Mouse (Mus musculus): ENCODE measurements around the gene Krt75. TPM values are rescaled to one million over a fixed set of nuclear protein-coding genes. Genes with fewer than 3 reads are reported as not detected.

The Krt75 gene
- polyA plus RNA-seq, 2 experiments = 0.52 to 0.96 TPM

Small RNA genes within 50 kb of the gene (microRNA-seq; reads per million reads assigned to microRNA genes)
- gene Gm44393 = not detected
- not detected for gene Gm44460

Other genes starting within 250 kb of the Krt75 start
- gene Krt80, start 203.7 kb downstream of the Krt75 start, polyA plus RNA-seq (2012; rRNA removed) = 3.3 and 3.6 TPM in 2 replicates
- 3.8 TPM in 2 replicates for gene Krt80, start 203.7 kb downstream of the Krt75 start, polyA plus RNA-seq (2014; fragmentation: Nextera tagmentation; extraction: Ambion mirVana)
- 13.8 and 19.3 TPM in 2 replicates for gene Krt7, start 162.9 kb downstream of the Krt75 start, polyA plus RNA-seq (2012; rRNA removed)
- 26.7 and 29.7 TPM in 2 replicates for gene Krt7, start 162.9 kb downstream of the Krt75 start, polyA plus RNA-seq (2014; fragmentation: Nextera tagmentation; extraction: Ambion mirVana)
- 0.73 and 1.5 TPM in 2 replicates for gene Krt87, start 135.1 kb downstream of the Krt75 start, polyA plus RNA-seq (2012; rRNA removed)
- gene Krt87, start 135.1 kb downstream of the Krt75 start, polyA plus RNA-seq (2014; fragmentation: Nextera tagmentation; extraction: Ambion mirVana) = 0.61 and 0.89 TPM in 2 replicates
- gene Krt88, start 126.2 kb downstream of the Krt75 start, polyA plus RNA-seq (2012; rRNA removed) = 0.15 TPM in 1 of 2 replicates, not detected in the other
- not detected in 2 replicates for gene Krt88, start 126.2 kb downstream of the Krt75 start, polyA plus RNA-seq (2014; fragmentation: Nextera tagmentation; extraction: Ambion mirVana)
- not detected in 2 replicates for gene Krt81, start 110.2 kb downstream of the Krt75 start, polyA plus RNA-seq (2012; rRNA removed)
- not detected in 2 replicates for gene Krt81, start 110.2 kb downstream of the Krt75 start, polyA plus RNA-seq (2014; fragmentation: Nextera tagmentation; extraction: Ambion mirVana)
- gene Krt86, start 100.4 kb downstream of the Krt75 start, polyA plus RNA-seq (2012; rRNA removed) = 0.15 TPM in 1 of 2 replicates, not detected in the other
- 0.10 TPM in 1 of 2 replicates, not detected in the other for gene Krt86, start 100.4 kb downstream of the Krt75 start, polyA plus RNA-seq (2014; fragmentation: Nextera tagmentation; extraction: Ambion mirVana)
- 0.06 TPM in 1 of 2 replicates, not detected in the other for gene Krt83, start 82.4 kb downstream of the Krt75 start, polyA plus RNA-seq (2012; rRNA removed)
- not detected in 2 replicates for gene Krt83, start 82.4 kb downstream of the Krt75 start, polyA plus RNA-seq (2014; fragmentation: Nextera tagmentation; extraction: Ambion mirVana)
- 0.22 and 0.23 TPM in 2 replicates for gene Gm49425, start 56.6 kb downstream of the Krt75 start, polyA plus RNA-seq (2012; rRNA removed)
- gene Gm49425, start 56.6 kb downstream of the Krt75 start, polyA plus RNA-seq (2014; fragmentation: Nextera tagmentation; extraction: Ambion mirVana) = 0.30 and 0.45 TPM in 2 replicates
- gene Krt84, start 41.1 kb downstream of the Krt75 start, polyA plus RNA-seq (2012; rRNA removed) = 0.92 and 1.8 TPM in 2 replicates
- 4.8 and 8.1 TPM in 2 replicates for gene Krt84, start 41.1 kb downstream of the Krt75 start, polyA plus RNA-seq (2014; fragmentation: Nextera tagmentation; extraction: Ambion mirVana)
- gene Krt82, start 23.2 kb downstream of the Krt75 start, polyA plus RNA-seq (2012; rRNA removed) = not detected in 2 replicates
- not detected in 2 replicates for gene Krt82, start 23.2 kb downstream of the Krt75 start, polyA plus RNA-seq (2014; fragmentation: Nextera tagmentation; extraction: Ambion mirVana)
- gene Krt90, start 11.0 kb downstream of the Krt75 start, polyA plus RNA-seq (2012; rRNA removed) = 0.06 and 0.08 TPM in 2 replicates
- gene Krt90, start 11.0 kb downstream of the Krt75 start, polyA plus RNA-seq (2014; fragmentation: Nextera tagmentation; extraction: Ambion mirVana) = 0.07 and 0.10 TPM in 2 replicates
- gene Gm5414, start 54.3 kb upstream of the Krt75 start, polyA plus RNA-seq (2012; rRNA removed) = not detected in 2 replicates
- not detected in 2 replicates for gene Gm5414, start 54.3 kb upstream of the Krt75 start, polyA plus RNA-seq (2014; fragmentation: Nextera tagmentation; extraction: Ambion mirVana)
- not detected in 2 replicates for gene Gm5478, start 73.5 kb upstream of the Krt75 start, polyA plus RNA-seq (2012; rRNA removed)
- gene Gm5478, start 73.5 kb upstream of the Krt75 start, polyA plus RNA-seq (2014; fragmentation: Nextera tagmentation; extraction: Ambion mirVana) = not detected in 2 replicates
- gene Krt6b, start 106.4 kb upstream of the Krt75 start, polyA plus RNA-seq (2012; rRNA removed) = not detected in 2 replicates
- not detected in 2 replicates for gene Krt6b, start 106.4 kb upstream of the Krt75 start, polyA plus RNA-seq (2014; fragmentation: Nextera tagmentation; extraction: Ambion mirVana)
- 5.0 and 8.0 TPM in 2 replicates for gene Krt6a, start 120.4 kb upstream of the Krt75 start, polyA plus RNA-seq (2012; rRNA removed)
- gene Krt6a, start 120.4 kb upstream of the Krt75 start, polyA plus RNA-seq (2014; fragmentation: Nextera tagmentation; extraction: Ambion mirVana) = 14.0 and 26.5 TPM in 2 replicates
- 322 and 422 TPM in 2 replicates for gene Krt5, start 139.0 kb upstream of the Krt75 start, polyA plus RNA-seq (2012; rRNA removed)
- 204 and 215 TPM in 2 replicates for gene Krt5, start 139.0 kb upstream of the Krt75 start, polyA plus RNA-seq (2014; fragmentation: Nextera tagmentation; extraction: Ambion mirVana)
- gene Krt71, start 169.2 kb upstream of the Krt75 start, polyA plus RNA-seq (2012; rRNA removed) = 0.03 and 0.04 TPM in 2 replicates
- not detected in 2 replicates for gene Krt71, start 169.2 kb upstream of the Krt75 start, polyA plus RNA-seq (2014; fragmentation: Nextera tagmentation; extraction: Ambion mirVana)
- 0.15 and 0.36 TPM in 2 replicates for gene Krt72, start 212.6 kb upstream of the Krt75 start, polyA plus RNA-seq (2012; rRNA removed)
- 0.40 and 1.0 TPM in 2 replicates for gene Krt72, start 212.6 kb upstream of the Krt75 start, polyA plus RNA-seq (2014; fragmentation: Nextera tagmentation; extraction: Ambion mirVana)
- gene Krt73, start 228.4 kb upstream of the Krt75 start, polyA plus RNA-seq (2012; rRNA removed) = 0.03 and 0.04 TPM in 2 replicates
- not detected in 2 replicates for gene Krt73, start 228.4 kb upstream of the Krt75 start, polyA plus RNA-seq (2014; fragmentation: Nextera tagmentation; extraction: Ambion mirVana)
- 0.37 and 0.45 TPM in 2 replicates for gene Krt2, start 244.3 kb upstream of the Krt75 start, polyA plus RNA-seq (2012; rRNA removed)
- gene Krt2, start 244.3 kb upstream of the Krt75 start, polyA plus RNA-seq (2014; fragmentation: Nextera tagmentation; extraction: Ambion mirVana) = 0.34 and 0.46 TPM in 2 replicates